Mouse (Mus musculus) kidney, embryonic 15.5 days (tissue): ENCODE measurements around the gene Ryk. TPM values are rescaled to one million over a fixed set of nuclear protein-coding genes. Genes with fewer than 3 reads are reported as not detected.

Experiments
- ATAC-seq: fragments of 200-750 bp; cut with Nextera tagmentation; replicated peaks from 2 replicates; pipeline ENCODE4 v1.8.0; 2017; ENCODE audit warnings: moderate TSS enrichment; ENCODE audit not compliant: low FRiP score
- H3K27ac ChIP-seq: fragments of 300-500 bp; sonication (generic); 2 replicates; pipeline ENCODE4 v1.5.1; 2015; ENCODE audit warnings: mild to moderate bottlenecking, inconsistent platforms
- H3K27me3 ChIP-seq: fragments of 300-500 bp; sonication (generic); 2 replicates; pipeline ENCODE4 v1.6.1; 2015; ENCODE audit warnings: inconsistent platforms
- H3K36me3 ChIP-seq: fragments of 300-500 bp; sonication (generic); 2 replicates; pipeline ENCODE4 v1.6.1; 2015; ENCODE audit warnings: inconsistent platforms
- H3K4me1 ChIP-seq: fragments of 300-500 bp; sonication (generic); 2 replicates; pipeline ENCODE4 v1.6.1; 2015; ENCODE audit warnings: inconsistent platforms
- H3K4me2 ChIP-seq: fragments of 300-500 bp; sonication (generic); 2 replicates; pipeline ENCODE4 v1.6.1; 2015; ENCODE audit warnings: moderate library complexity, mild to moderate bottlenecking, inconsistent platforms
- H3K4me3 ChIP-seq: fragments of 300-500 bp; sonication (generic); replicated peaks from 2 replicates; pipeline ENCODE4 v1.5.1; 2015; ENCODE audit warnings: mild to moderate bottlenecking, inconsistent platforms
- H3K9ac ChIP-seq: fragments of 300-500 bp; sonication (generic); 2 replicates; pipeline ENCODE4 v1.6.1; 2015; ENCODE audit warnings: mild to moderate bottlenecking, inconsistent platforms
- H3K9me3 ChIP-seq: fragments of 300-500 bp; sonication (generic); replicated peaks from 2 replicates; pipeline ENCODE4 v1.6.1; 2016; ENCODE audit warnings: inconsistent platforms
- WGBS: fragments of 180-500 bp; shearing (Covaris S2); methylation state at CpG from one replicate; pipeline ENCODE4 v1.1.7; 2015; ENCODE audit warnings: mixed read lengths; 5-methylcytosine and 5-hydroxymethylcytosine counted together
- polyA plus RNA-seq: library from polyadenylated mRNA; unstranded; fragments of >200 nt; fragmentation: Nextera tagmentation; extraction: Ambion mirVana; gene quantifications from 2 replicates; pipeline ENCODE4 v1.2.1, GENCODE M21; 2015

The Ryk gene
- polyA plus RNA-seq, 1 experiment from 2014 or later: 19.7 TPM

GRCm38 (mm10) chr9:102859963-102860362 is 25.2 kb downstream of the Ryk start:
- no peak for ATAC-seq
- 92% methylated on average over 10 of the region's 10 CpGs for WGBS
- H3K4me3 ChIP-seq: no peak overlapping the region

GRCm38 (mm10) chr9:102860802-102861469 is 26.2 kb downstream of the Ryk start:
- ATAC-seq: no peak
- peaks cover 3% of the 10 kb centered on the region; the same call in 1 of the 2 replicates for H3K9me3 ChIP-seq
- H3K4me3 ChIP-seq: no peak overlapping the region
- 67% methylated on average over 7 of the region's 7 CpGs for WGBS
- peak overlapping the region; percentile 41; the same call in 1 of the 2 replicates for H3K27ac ChIP-seq
- H3K4me1 ChIP-seq: peaks cover 60% of the 10 kb centered on the region
- H3K4me2 ChIP-seq: no peak overlapping the region
- peaks cover 24% of the 10 kb centered on the region for H3K36me3 ChIP-seq
- no peak overlapping the region for H3K9ac ChIP-seq
- no peaks in the 10 kb centered on the region for H3K27me3 ChIP-seq

More at GRCm38 (mm10) chr9:102859963-102860362, 25.2 kb downstream of the Ryk start:
- Histone ChIP-seq H3K9ac (no peak overlapping the region), H3K36me3 (peaks cover 24% of the 10 kb centered on the region), H3K27me3 (no peaks in the 10 kb centered on the region), H3K4me2 (no peak overlapping the region), H3K4me1 (peaks cover 51% of the 10 kb centered on the region), H3K27ac (no peak overlapping the region), H3K9me3 (peaks cover 3% of the 10 kb centered on the region; the same call in 1 of the 2 replicates)

GRCm38 (mm10) chr9:102861789-102862188 is 27.1 kb downstream of the Ryk start:
- no peak overlapping the region for H3K4me3 ChIP-seq
- H3K4me1 ChIP-seq: peaks cover 69% of the 10 kb centered on the region
- ATAC-seq: no peak
- peaks cover 3% of the 10 kb centered on the region; the same call in 1 of the 2 replicates for H3K9me3 ChIP-seq
- no peak overlapping the region for H3K9ac ChIP-seq
- H3K36me3 ChIP-seq: peaks cover 21% of the 10 kb centered on the region
- no peak overlapping the region for H3K4me2 ChIP-seq
- WGBS: 48% methylated on average over 7 of the region's 7 CpGs
- no peaks in the 10 kb centered on the region for H3K27me3 ChIP-seq
- H3K27ac ChIP-seq: peak overlapping the region; percentile 41; the same call in 1 of the 2 replicates

GRCm38 (mm10) chr9:102862260-102862659 is 27.5 kb downstream of the Ryk start:
- Histone ChIP-seq H3K27ac (peak overlapping the region; percentile 41; the same call in 1 of the 2 replicates), H3K9ac (no peak overlapping the region), H3K4me1 (peaks cover 72% of the 10 kb centered on the region), H3K27me3 (no peaks in the 10 kb centered on the region), H3K4me2 (no peak overlapping the region), H3K4me3 (no peak overlapping the region), H3K36me3 (peaks cover 19% of the 10 kb centered on the region), H3K9me3 (peaks cover 3% of the 10 kb centered on the region; the same call in 1 of the 2 replicates)
- ATAC-seq: no peak
- WGBS: 60% methylated on average over 3 of the region's 3 CpGs

- ATAC-seq: no peak
- H3K4me2 ChIP-seq: no peak overlapping the region
- 0 out of 2 replicates have a peak, but pooled peaks cover under 1% of the 10 kb centered on the region for H3K9me3 ChIP-seq
- no peaks in the 10 kb centered on the region for H3K27me3 ChIP-seq
- H3K36me3 ChIP-seq: peaks cover 21% of the 10 kb centered on the region
- WGBS: 56% methylated on average over 14 of the region's 14 CpGs
- H3K4me3 ChIP-seq: no peak overlapping the region
- H3K27ac ChIP-seq: peak overlapping the region; percentile 86
- no peak overlapping the region for H3K9ac ChIP-seq
- H3K4me1 ChIP-seq: peaks cover 71% of the 10 kb centered on the region
Observed at GRCm38 (mm10) chr9:102863876-102864545, 29.3 kb downstream of the Ryk start.

DNA sequence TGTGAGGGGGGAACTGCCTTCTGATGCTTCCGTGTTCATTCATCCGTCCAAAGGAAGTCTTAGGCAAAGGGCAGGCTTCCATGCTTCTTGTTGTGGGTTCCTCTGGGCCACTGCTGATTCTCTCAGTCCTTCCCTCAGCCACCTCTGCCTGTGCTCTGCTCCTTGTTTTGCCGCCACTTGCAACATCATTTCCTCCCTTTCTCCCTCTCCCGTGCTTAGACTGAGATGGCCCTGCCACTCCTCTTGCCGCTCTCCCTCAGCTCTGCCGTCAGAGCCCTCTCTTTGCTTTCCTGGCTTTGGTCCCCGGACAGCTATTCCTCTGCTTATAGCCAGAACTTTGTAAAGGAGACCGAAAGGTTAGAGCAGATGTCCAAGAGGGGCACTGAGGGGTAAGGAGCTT is 30.2 kb downstream of the Ryk start:
- H3K4me1 ChIP-seq: peaks cover 71% of the 10 kb centered on the region
- H3K27ac ChIP-seq: peak overlapping the region; percentile 86
- ATAC-seq: no peak
- peak overlapping the region; percentile 7; the same call in 1 of the 2 replicates for H3K9ac ChIP-seq
- H3K36me3 ChIP-seq: peaks cover 25% of the 10 kb centered on the region
- H3K9me3 ChIP-seq: no peaks in the 10 kb centered on the region
- 41% methylated on average over 8 of the region's 8 CpGs for WGBS
- no peak overlapping the region for H3K4me3 ChIP-seq
- H3K27me3 ChIP-seq: no peaks in the 10 kb centered on the region
- H3K4me2 ChIP-seq: no peak overlapping the region

- Histone ChIP-seq H3K4me1 (peaks cover 63% of the 10 kb centered on the region), H3K36me3 (peaks cover 35% of the 10 kb centered on the region), H3K4me2 (peak overlapping the region; percentile 14), H3K27me3 (no peaks in the 10 kb centered on the region), H3K27ac (peak overlapping the region; percentile 86), H3K9ac (no peak overlapping the region), H3K4me3 (no peak overlapping the region), H3K9me3 (no peaks in the 10 kb centered on the region)
- ATAC-seq: peak; percentile 82
- 23% methylated on average over 12 of the region's 12 CpGs for WGBS
Observed at GRCm38 (mm10) chr9:102865946-102866737, 31.4 kb downstream of the Ryk start.

GRCm38 (mm10) chr9:102866893-102867292 is 32.2 kb downstream of the Ryk start:
- WGBS: 12% methylated on average over 4 of the region's 4 CpGs
- H3K27ac ChIP-seq: peak overlapping the region; percentile 86
- ATAC-seq: peak; percentile 57

GRCm38 (mm10) chr9:102867516-102867915 is 32.8 kb downstream of the Ryk start:
- Histone ChIP-seq H3K9me3 (no peaks in the 10 kb centered on the region), H3K4me1 (peaks cover 49% of the 10 kb centered on the region), H3K27ac (no peak overlapping the region), H3K27me3 (no peaks in the 10 kb centered on the region), H3K9ac (no peak overlapping the region), H3K4me2 (no peak overlapping the region), H3K36me3 (peaks cover 49% of the 10 kb centered on the region), H3K4me3 (no peak overlapping the region)
- 43% methylated on average over 4 of the region's 4 CpGs for WGBS
- no peak for ATAC-seq

More at GRCm38 (mm10) chr9:102866893-102867292, 32.2 kb downstream of the Ryk start:
- H3K4me1 ChIP-seq: peaks cover 56% of the 10 kb centered on the region
- H3K27me3 ChIP-seq: no peaks in the 10 kb centered on the region
- no peaks in the 10 kb centered on the region for H3K9me3 ChIP-seq
- H3K9ac ChIP-seq: no peak overlapping the region
- H3K4me3 ChIP-seq: no peak overlapping the region
- H3K36me3 ChIP-seq: peaks cover 42% of the 10 kb centered on the region
- no peak overlapping the region for H3K4me2 ChIP-seq

DNA sequence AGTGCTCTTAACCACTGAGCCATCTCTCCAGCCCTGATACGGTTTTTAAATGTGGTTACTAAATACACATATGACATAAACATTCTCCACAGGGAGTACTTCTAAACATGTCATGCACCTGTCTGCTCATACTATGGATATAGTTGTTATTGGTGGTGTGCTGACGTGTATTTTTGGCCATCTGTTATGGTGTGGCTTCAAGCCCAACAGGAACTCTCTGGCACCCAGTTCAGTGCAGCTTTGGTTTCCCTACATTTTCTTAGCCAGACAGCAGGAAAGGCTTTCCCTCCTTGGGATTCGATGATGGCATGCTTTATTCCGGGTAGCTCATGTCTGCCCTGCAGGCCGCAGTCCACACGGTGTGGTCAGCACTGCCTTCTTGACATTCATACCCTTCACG is 33.7 kb downstream of the Ryk start:
- Histone ChIP-seq H3K27me3 (no peaks in the 10 kb centered on the region), H3K36me3 (peaks cover 56% of the 10 kb centered on the region), H3K4me1 (peaks cover 42% of the 10 kb centered on the region), H3K27ac (no peak overlapping the region), H3K9ac (no peak overlapping the region), H3K9me3 (no peaks in the 10 kb centered on the region), H3K4me3 (no peak overlapping the region), H3K4me2 (no peak overlapping the region)
- 91% methylated on average over 7 of the region's 7 CpGs for WGBS
- ATAC-seq: no peak

DNA sequence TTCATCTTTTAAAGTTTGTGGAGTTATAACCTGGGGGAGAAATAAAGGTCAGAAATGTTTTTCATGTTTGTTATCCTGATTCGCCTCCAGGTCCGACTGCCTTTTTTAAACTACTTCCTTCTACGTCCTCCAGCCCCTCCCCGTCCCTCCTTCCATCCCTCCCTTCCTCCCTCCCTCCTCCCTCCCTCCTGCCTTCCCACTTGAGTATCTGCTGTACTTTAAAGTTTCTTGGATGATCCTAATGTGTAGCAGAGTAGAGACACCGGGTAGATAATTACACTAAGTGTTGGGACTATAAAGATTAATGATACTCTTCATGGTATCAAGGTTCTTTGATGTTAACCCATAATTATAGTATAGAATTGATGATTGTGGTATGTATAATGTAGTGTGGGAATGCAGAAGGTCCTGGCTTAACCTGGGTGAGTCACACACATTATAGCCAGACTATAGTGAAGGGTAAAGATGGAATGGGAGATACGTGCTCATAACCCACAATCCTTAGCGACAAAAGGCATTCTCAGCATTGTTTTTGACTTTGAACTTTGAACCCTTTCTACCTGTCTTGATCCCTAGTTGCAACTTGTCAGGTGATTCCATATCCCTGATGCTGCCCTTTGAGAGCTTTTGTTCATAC is 41.5 kb downstream of the Ryk start:
- no peaks in the 10 kb centered on the region for H3K4me1 ChIP-seq
- H3K4me2 ChIP-seq: no peak overlapping the region
- no peak overlapping the region for H3K4me3 ChIP-seq
- H3K27ac ChIP-seq: no peak overlapping the region
- no peaks in the 10 kb centered on the region for H3K27me3 ChIP-seq
- H3K9me3 ChIP-seq: no peaks in the 10 kb centered on the region
- no peak for ATAC-seq
- 82% methylated on average over 7 of the region's 7 CpGs for WGBS
- peaks cover 85% of the 10 kb centered on the region for H3K36me3 ChIP-seq
- H3K9ac ChIP-seq: no peak overlapping the region
